Mouse (Mus musculus): ENCODE results near the gene Cmc1. TPM values are rescaled to one million over a fixed set of nuclear protein-coding genes. Genes with fewer than 3 reads are reported as not detected.

The Cmc1 gene
- total and polyA plus RNA-seq, 3 experiments, result 17.1 to 21.6 (median 18.0) TPM

DNA sequence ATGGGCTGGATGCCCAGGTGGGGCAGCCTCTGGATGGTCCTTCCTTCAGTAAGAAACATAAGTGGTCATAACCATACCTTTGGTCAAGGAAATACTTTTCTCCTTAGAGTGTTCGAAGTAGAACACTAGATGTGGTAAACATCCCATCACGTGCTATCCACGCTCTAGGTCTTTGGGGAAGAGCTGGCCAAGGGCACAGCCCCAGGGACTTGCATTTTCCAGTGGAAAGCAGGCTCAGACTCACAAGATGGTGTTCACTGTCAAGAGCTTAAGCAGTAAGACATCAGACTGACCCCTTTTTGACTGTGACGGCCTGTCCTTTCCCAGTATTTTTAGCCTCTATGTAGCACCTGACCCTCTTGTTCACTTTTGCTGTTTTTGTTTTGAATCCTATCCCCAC lies 8.2 kb upstream of the Cmc1 start:
- H3K27ac ChIP-seq (ENCODE audit: insufficient read depth, low read depth), result no peak overlapping the region
- dilution Hi-C loops (cut with MboI; ENCODE audit: extremely low pct_ligation_motif_present, extremely low pct_unique_long_range_greater_than_20kb, low sequenced_read_pairs), result no loop called here
- no peak for TF ChIP-seq MAFK (IDR thresholded peaks at IDR 0.05; ENCODE audit: insufficient replicate concordance, low read length)
- TF ChIP-seq MAX (IDR thresholded peaks at IDR 0.05; ENCODE audit: low read length), result no peak
- no peak for TF ChIP-seq ZMIZ1 (IDR thresholded peaks at IDR 0.05; ENCODE audit: low read depth, low read length)
- no peak for TF ChIP-seq ZNF384 (IDR thresholded peaks at IDR 0.05; ENCODE audit: low read depth, low read length)
- no peak for TF ChIP-seq CTCF (conservative IDR thresholded peaks at IDR 0.05 in 1 of 2, IDR thresholded peaks at IDR 0.05 in 1 of 2; ENCODE audit: low read depth in 2 of 2, low read length in 2 of 2)
- no peak for TF ChIP-seq JUN (IDR thresholded peaks at IDR 0.05; ENCODE audit: insufficient read depth, low read depth, low read length)
- no peak for TF ChIP-seq E2F4 (IDR thresholded peaks at IDR 0.05; ENCODE audit: insufficient replicate concordance, low read depth, low read length)
- TF ChIP-seq NRF1 (IDR thresholded peaks at IDR 0.05; ENCODE audit: low read depth, low read length), result no peak
- no peak for TF ChIP-seq SIN3A (IDR thresholded peaks at IDR 0.05; ENCODE audit: low read length)
- TF ChIP-seq ZC3H11A (IDR thresholded peaks at IDR 0.05; ENCODE audit: low read depth, low read length), result no peak
- TF ChIP-seq RCOR1 (conservative IDR thresholded peaks at IDR 0.05; ENCODE audit: low read depth, low read length), result no peak
- no peak for TF ChIP-seq MXI1 (IDR thresholded peaks at IDR 0.05; ENCODE audit: low read depth, low read length)
- no peak for TF ChIP-seq MYC (IDR thresholded peaks at IDR 0.05; ENCODE audit: low read depth, low read length)
- TF ChIP-seq RAD21 (IDR thresholded peaks at IDR 0.05; ENCODE audit: low read depth, low read length), result no peak
- no peak for TF ChIP-seq POLR2A (IDR thresholded peaks at IDR 0.05; ENCODE audit: low read depth, low read length)
- TF ChIP-seq JUND (conservative IDR thresholded peaks at IDR 0.05; ENCODE audit: low read depth, low read length), result no peak
- TF ChIP-seq CHD2 (IDR thresholded peaks at IDR 0.05; ENCODE audit: low read length), result no peak
- TF ChIP-seq SMC3 (IDR thresholded peaks at IDR 0.05; ENCODE audit: low read depth, low read length), result no peak
- TF ChIP-seq BHLHE40 (IDR thresholded peaks at IDR 0.05; ENCODE audit: low read depth, low read length), result no peak

DNA sequence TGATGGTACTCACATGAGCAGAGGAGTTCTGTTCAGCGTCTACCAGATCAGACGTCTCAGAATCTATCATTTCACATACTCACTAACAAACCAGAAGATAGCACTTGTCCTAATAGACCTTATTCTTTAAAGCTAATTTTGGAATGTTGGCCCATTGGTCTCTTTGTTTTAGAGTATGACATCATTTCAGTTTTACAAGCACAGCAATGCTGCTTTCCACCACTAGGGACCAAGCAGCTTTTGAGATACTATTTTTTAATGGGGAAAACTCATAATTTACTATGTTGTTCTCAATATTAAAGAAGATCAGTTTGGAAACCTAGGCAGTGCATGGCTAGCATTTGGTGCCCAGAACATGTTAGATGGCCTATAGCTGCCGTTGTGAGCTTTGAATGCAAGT lies 7.3 kb upstream of the Cmc1 start:
- no peaks in the 10 kb centered on the region for H3K36me3 ChIP-seq (replicated peaks in 1 of 2; ENCODE audit: control insufficient read depth in 1 of 2, insufficient read depth in 1 of 2, low read length in 1 of 2)
- H3K27me3 ChIP-seq (replicated peaks), result no peaks in the 10 kb centered on the region
- dilution Hi-C loops (cut with MboI; ENCODE audit: extremely low pct_ligation_motif_present, extremely low pct_unique_long_range_greater_than_20kb, low sequenced_read_pairs) (no loop called here), in situ Hi-C loops (cut with MboI; ENCODE audit: low pct_ligation_motif_present, low pct_unique_long_range_greater_than_20kb, low sequenced_read_pairs) (loop anchor here (10.0 kb wide), 1 partner anchor 52 kb away; no protein-coding TSS in a partner anchor)
- no peak for DNase-seq (ENCODE audit: extremely low read depth)
- no peaks in the 10 kb centered on the region; a peak in 1 of 4 replicates for H3K4me1 ChIP-seq (ENCODE audit: control insufficient read depth in 1 of 2, insufficient read depth in 2 of 2)
- H3K9ac ChIP-seq (ENCODE audit: insufficient read depth, low read depth), result no peak overlapping the region
- H3K27ac ChIP-seq (ENCODE audit: insufficient read depth, low read depth), result no peak overlapping the region
- no peak overlapping the region for H3K4me3 ChIP-seq (replicated peaks in 1 of 3; ENCODE audit: low read depth in 2 of 3, low read length in 2 of 3, poor library complexity in 1 of 3)
- no peaks in the 10 kb centered on the region; the same call in 1 of the 2 replicates for H3K79me2 ChIP-seq (replicated peaks; ENCODE audit: control insufficient read depth, extremely low read depth, insufficient read depth, poor library complexity, severe bottlenecking)
- no peak overlapping the region for H3K4me2 ChIP-seq (ENCODE audit: insufficient read depth, low read depth, poor library complexity, severe bottlenecking)
- no peaks in the 10 kb centered on the region for H3K9me3 ChIP-seq (replicated peaks; ENCODE audit: low read length)
- TF ChIP-seq E2F4 (IDR thresholded peaks at IDR 0.05; ENCODE audit: insufficient replicate concordance, low read depth, low read length) (no peak), ZNF384 (IDR thresholded peaks at IDR 0.05; ENCODE audit: low read depth, low read length) (no peak), NRF1 (IDR thresholded peaks at IDR 0.05; ENCODE audit: low read depth, low read length) (no peak), MAZ (IDR thresholded peaks at IDR 0.05; ENCODE audit: low read depth, low read length) (no peak), ZMIZ1 (IDR thresholded peaks at IDR 0.05; ENCODE audit: low read depth, low read length) (no peak), ETS1 (conservative IDR thresholded peaks at IDR 0.05; ENCODE audit: low read depth, low read length) (no peak), KAT2A (IDR thresholded peaks at IDR 0.05; ENCODE audit: insufficient replicate concordance, low read length) (no peak), JUND (conservative IDR thresholded peaks at IDR 0.05; ENCODE audit: low read depth, low read length) (0 out of 2 replicates have a peak, but pooled peaks have one; percentile 24), NELFE (IDR thresholded peaks at IDR 0.05; ENCODE audit: low read depth, low read length) (no peak), GABPA (IDR thresholded peaks at IDR 0.05; ENCODE audit: insufficient replicate concordance, low read depth, low read length) (no peak), MYC (IDR thresholded peaks at IDR 0.05; ENCODE audit: low read depth, low read length) (no peak), MAX (IDR thresholded peaks at IDR 0.05; ENCODE audit: low read length) (no peak), SIN3A (IDR thresholded peaks at IDR 0.05; ENCODE audit: low read length) (no peak), HCFC1 (IDR thresholded peaks at IDR 0.05; ENCODE audit: low read depth, low read length) (no peak), MAFK (IDR thresholded peaks at IDR 0.05; ENCODE audit: insufficient replicate concordance, low read length) (no peak), MEF2A (IDR thresholded peaks at IDR 0.05; ENCODE audit: borderline replicate concordance, low read depth, low read length) (no peak), CTCF (conservative IDR thresholded peaks at IDR 0.05 in 1 of 2, IDR thresholded peaks at IDR 0.05 in 1 of 2; ENCODE audit: low read depth in 2 of 2, low read length in 2 of 2) (peak; percentile 51 to 52), RAD21 (IDR thresholded peaks at IDR 0.05; ENCODE audit: low read depth, low read length) (peak; percentile 3), TBP (conservative IDR thresholded peaks at IDR 0.05; ENCODE audit: low read depth, low read length) (no peak), ZKSCAN1 (IDR thresholded peaks at IDR 0.05; ENCODE audit: borderline replicate concordance, low read depth, low read length) (no peak), BHLHE40 (IDR thresholded peaks at IDR 0.05; ENCODE audit: low read depth, low read length) (no peak), POLR2A (IDR thresholded peaks at IDR 0.05; ENCODE audit: low read depth, low read length) (no peak), UBTF (IDR thresholded peaks at IDR 0.05; ENCODE audit: low read depth, low read length) (no peak), MXI1 (IDR thresholded peaks at IDR 0.05; ENCODE audit: low read depth, low read length) (no peak), CHD1 (IDR thresholded peaks at IDR 0.05; ENCODE audit: low read depth, low read length) (no peak)

More for the DNA sequence above, 8.2 kb upstream of the Cmc1 start:
- Histone ChIP-seq H3K36me3 (replicated peaks in 1 of 2; ENCODE audit: control insufficient read depth in 1 of 2, insufficient read depth in 1 of 2, low read length in 1 of 2) (no peaks in the 10 kb centered on the region), H3K9me3 (replicated peaks; ENCODE audit: low read length) (no peaks in the 10 kb centered on the region), H3K4me2 (ENCODE audit: insufficient read depth, low read depth, poor library complexity, severe bottlenecking) (no peak overlapping the region), H3K4me1 (ENCODE audit: control insufficient read depth in 1 of 2, insufficient read depth in 2 of 2) (no peaks in the 10 kb centered on the region; a peak in 1 of 4 replicates), H3K9ac (ENCODE audit: insufficient read depth, low read depth) (no peak overlapping the region), H3K4me3 (replicated peaks in 1 of 3; ENCODE audit: low read depth in 2 of 3, low read length in 2 of 3, poor library complexity in 1 of 3) (no peak overlapping the region), H3K79me2 (replicated peaks; ENCODE audit: control insufficient read depth, extremely low read depth, insufficient read depth, poor library complexity, severe bottlenecking) (no peaks in the 10 kb centered on the region), H3K27me3 (replicated peaks) (no peaks in the 10 kb centered on the region)
- in situ Hi-C loops (cut with MboI; ENCODE audit: low pct_ligation_motif_present, low pct_unique_long_range_greater_than_20kb, low sequenced_read_pairs), result loop anchor here (10.0 kb wide), 1 partner anchor 53 kb away; no protein-coding TSS in a partner anchor
- DNase-seq (ENCODE audit: extremely low read depth), result no peak
